Mouse (Mus musculus) layer of hippocampus, postnatal 25 days (tissue): ENCODE measurements around the gene Ankrd45. TPM values are rescaled to one million over a fixed set of nuclear protein-coding genes. Genes with fewer than 3 reads are reported as not detected.
A peak's percentile ranks its signal among the peaks of the same experiment; 100 is the strongest.
"Not testable (repeated sequence)": the region's sequence is repeated elsewhere in the genome, so short reads cannot be mapped to it uniquely, and the experiment has no call there.

Experiments used
- DNase-seq, 2 experiments: peaks; one replicate each; pipeline ENCODE4 v3.0.0; 2022; ENCODE audit warnings: mixed read lengths in 2 of 2, low spot score in 1 of 2; ENCODE audit errors: extremely low spot score in 1 of 2
- total RNA-seq, 2 experiments: library from RNA; stranded (reverse); gene quantifications; 2 replicates each; pipeline ENCODE4 v1.2.3; 2021

Gene Ankrd45
- total RNA-seq, 2 experiments from 2014 or later = 47.2 to 49.1 TPM

GRCm38 (mm10) chr1:161183677-161184076 is 41.2 kb downstream of the Ankrd45 start:
- no peak for DNase-seq

GRCm38 (mm10) chr1:161185431-161185830 is 42.9 kb downstream of the Ankrd45 start:
- DNase-seq = no peak

- no peak for DNase-seq
These were observed 47.9 kb downstream of the Ankrd45 start for GRCm38 (mm10) chr1:161190253-161190910.

GRCm38 (mm10) chr1:161195541-161196351 is 53.3 kb downstream of the Ankrd45 start:
- DNase-seq = peak; percentile 21 to 59

GRCm38 (mm10) chr1:161196364-161196763 is 53.9 kb downstream of the Ankrd45 start:
- not testable (repeated sequence) for DNase-seq

- DNase-seq = no peak
These were observed 57.4 kb downstream of the Ankrd45 start for GRCm38 (mm10) chr1:161199856-161200255.

- no peak for DNase-seq
These were observed 72.0 kb downstream of the Ankrd45 start for GRCm38 (mm10) chr1:161214465-161214864.

- DNase-seq = no peak
These were observed 77.3 kb downstream of the Ankrd45 start for GRCm38 (mm10) chr1:161219816-161220215.

Other genes with a start within 250 kb of the Ankrd45 start
- gene Rc3h1, start 236.3 kb upstream of the Ankrd45 start, total RNA-seq = 10 to 100 TPM; 38.4 to 43.7 TPM
- under 1 TPM; 0.15 to 0.47 TPM for gene Serpinc1, start 164.1 kb upstream of the Ankrd45 start, total RNA-seq
- 10 to 100 TPM; 15.0 to 18.2 TPM for gene Zbtb37, start 107.8 kb upstream of the Ankrd45 start, total RNA-seq
- 10 to 100 TPM; 22.8 to 26.3 TPM for gene Dars2, start 72.0 kb upstream of the Ankrd45 start, total RNA-seq
- 1 to 10 TPM; 1.5 to 1.8 TPM for gene Cenpl, start 72.0 kb upstream of the Ankrd45 start, total RNA-seq
- gene Klhl20, start 11.2 kb upstream of the Ankrd45 start, total RNA-seq = 10 to 100 TPM; 16.3 to 18.8 TPM
- gene Tex50, start 16.6 kb downstream of the Ankrd45 start, total RNA-seq = not detected
- 100 to 1,000 TPM; 300 to 347 TPM for gene Prdx6, start 108.5 kb downstream of the Ankrd45 start, total RNA-seq